Mouse (Mus musculus): ENCODE measurements around the gene Tspyl2. TPM values are rescaled to one million over a fixed set of nuclear protein-coding genes. Genes with fewer than 3 reads are reported as not detected.
A peak's percentile ranks its signal among the peaks of the same experiment; 100 is the strongest.
"Not testable (repeated sequence)": the region's sequence is repeated elsewhere in the genome, so short reads cannot be mapped to it uniquely, and the experiment has no call there.

The Tspyl2 gene
- polyA plus RNA-seq, 1 experiment from 2014 or later, result 22.4 TPM

DNA sequence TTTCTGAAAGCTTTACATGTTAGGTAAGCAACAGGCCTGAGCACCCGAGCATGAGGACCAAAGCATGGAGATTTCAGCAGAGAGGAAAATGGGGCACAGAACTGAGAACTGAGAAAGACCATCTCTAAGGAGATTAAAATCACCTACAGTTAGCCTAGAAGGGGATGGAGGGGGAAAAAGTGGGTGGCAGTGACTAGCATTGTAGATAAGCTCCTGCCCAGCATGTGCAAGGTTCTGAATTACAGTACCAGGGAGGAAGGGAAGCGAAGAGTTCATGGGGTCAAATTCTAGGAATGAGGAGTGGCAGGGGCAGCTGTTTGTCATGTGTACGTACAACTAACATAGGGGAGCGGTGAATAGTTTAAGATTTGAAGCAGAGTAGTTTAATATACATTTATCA lies 21.7 kb downstream of the Tspyl2 start:
- DNase-seq (ENCODE audit: low spot score) (no peak), ATAC-seq (ENCODE audit: low read depth) (no peak)
- Histone ChIP-seq H3K27ac (replicated peaks; ENCODE audit: low read depth, low read length) (no peak overlapping the region), H3K27me3 (replicated peaks; ENCODE audit: control insufficient read depth, insufficient read depth, low read length) (peaks cover 4% of the 10 kb centered on the region; the same call in 1 of the 2 replicates), H3K9ac (ENCODE audit: low read depth, low read length) (no peak overlapping the region), H3K4me1 (ENCODE audit: control insufficient read depth, insufficient read depth, low read length) (no peaks in the 10 kb centered on the region), H3K9me3 (ENCODE audit: control insufficient read depth, low read length) (no peaks in the 10 kb centered on the region), H3K4me2 (ENCODE audit: low read depth, low read length) (no peak overlapping the region), H3K36me3 (ENCODE audit: control insufficient read depth, insufficient read depth, low read length) (0 out of 2 replicates have a peak, but pooled peaks cover 6% of the 10 kb centered on the region), H3K4me3 (ENCODE audit: low read depth, low read length) (no peak overlapping the region)
- 87% methylated on average over 4 of the region's 4 CpGs for WGBS

DNA sequence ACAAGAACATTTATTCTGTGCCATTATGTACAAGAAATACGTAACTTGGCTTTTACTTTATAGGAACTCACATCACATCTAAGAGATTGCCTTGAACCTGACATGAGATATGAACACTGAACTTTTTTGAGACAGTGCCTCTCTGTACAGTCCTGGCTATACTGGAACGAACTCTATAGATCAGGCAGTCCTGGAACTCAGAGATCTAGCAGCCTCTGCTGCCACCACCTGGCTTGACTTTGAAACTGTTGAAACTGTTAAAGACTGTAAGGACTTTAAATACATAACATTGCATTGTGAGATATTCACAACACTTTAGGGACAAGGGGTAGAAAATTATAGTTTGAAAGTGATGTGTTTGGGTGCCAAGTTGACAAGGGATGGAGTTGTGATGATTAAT lies 34.3 kb downstream of the Tspyl2 start:
- no peak overlapping the region for H3K4me2 ChIP-seq (ENCODE audit: low read depth, low read length)
- H3K9me3 ChIP-seq (ENCODE audit: control insufficient read depth, low read length), result no peaks in the 10 kb centered on the region
- ATAC-seq (ENCODE audit: low read depth), result no peak
- H3K9ac ChIP-seq (ENCODE audit: low read depth, low read length), result no peak overlapping the region
- no peak overlapping the region for H3K4me3 ChIP-seq (ENCODE audit: low read depth, low read length)
- H3K36me3 ChIP-seq (ENCODE audit: control insufficient read depth, insufficient read depth, low read length), result no peaks in the 10 kb centered on the region
- H3K27me3 ChIP-seq (replicated peaks; ENCODE audit: control insufficient read depth, insufficient read depth, low read length), result no peaks in the 10 kb centered on the region
- no peak overlapping the region for H3K27ac ChIP-seq (replicated peaks; ENCODE audit: low read depth, low read length)
- WGBS, result 66% methylated on average over 2 of the region's 2 CpGs
- H3K4me1 ChIP-seq (ENCODE audit: control insufficient read depth, insufficient read depth, low read length), result no peaks in the 10 kb centered on the region
- DNase-seq (ENCODE audit: low spot score), result peak; percentile 25

DNA sequence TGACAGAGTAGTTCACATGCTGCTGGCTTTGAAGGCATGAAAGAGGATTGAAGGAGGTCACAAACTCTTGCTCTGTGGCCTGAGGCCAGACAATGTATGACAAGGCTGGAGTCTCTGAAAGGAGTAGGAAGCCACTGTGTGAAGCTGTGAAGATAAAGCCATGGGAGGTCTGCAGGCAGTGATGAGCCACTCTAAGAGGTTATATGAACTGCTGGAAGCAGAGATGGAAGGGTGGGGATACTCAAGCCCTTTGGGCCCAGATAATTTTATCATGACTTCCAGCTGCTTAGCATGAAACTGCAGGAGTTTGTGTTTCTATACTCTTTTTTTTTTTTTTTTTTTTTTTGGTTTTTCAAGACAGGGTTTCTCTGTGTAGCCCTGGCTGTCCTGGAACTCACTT lies 34.9 kb downstream of the Tspyl2 start:
- H3K4me3 ChIP-seq (ENCODE audit: low read depth, low read length), result no peak overlapping the region
- ATAC-seq (ENCODE audit: low read depth), result no peak
- H3K9me3 ChIP-seq (ENCODE audit: control insufficient read depth, low read length), result no peaks in the 10 kb centered on the region
- no peaks in the 10 kb centered on the region for H3K36me3 ChIP-seq (ENCODE audit: control insufficient read depth, insufficient read depth, low read length)
- no peak overlapping the region for H3K4me2 ChIP-seq (ENCODE audit: low read depth, low read length)
- H3K27me3 ChIP-seq (replicated peaks; ENCODE audit: control insufficient read depth, insufficient read depth, low read length), result no peaks in the 10 kb centered on the region
- H3K27ac ChIP-seq (replicated peaks; ENCODE audit: low read depth, low read length), result no peak overlapping the region
- H3K9ac ChIP-seq (ENCODE audit: low read depth, low read length), result no peak overlapping the region
- H3K4me1 ChIP-seq (ENCODE audit: control insufficient read depth, insufficient read depth, low read length), result no peaks in the 10 kb centered on the region
- no peak for DNase-seq (ENCODE audit: low spot score)

DNA sequence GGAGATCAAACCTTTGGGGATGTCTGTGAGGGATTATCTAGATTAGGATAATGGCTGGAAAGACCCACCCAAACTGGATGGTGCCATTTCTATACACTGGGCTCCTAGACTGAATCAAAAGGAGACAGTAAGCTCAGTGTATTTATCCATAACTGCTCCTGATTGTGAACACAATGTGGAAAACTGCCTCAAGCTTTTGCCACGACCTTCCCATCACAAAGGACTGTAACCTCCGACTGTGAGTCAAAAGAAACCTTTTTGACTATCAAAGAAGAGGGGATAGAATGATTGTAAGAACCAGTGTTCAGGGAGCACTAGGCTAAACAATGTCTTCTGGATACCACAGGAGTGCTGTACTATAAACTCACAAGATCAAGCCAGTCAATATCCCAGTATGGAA lies 36.0 kb downstream of the Tspyl2 start:
- no peak for ATAC-seq (ENCODE audit: low read depth)
- no peaks in the 10 kb centered on the region for H3K9me3 ChIP-seq (ENCODE audit: control insufficient read depth, low read length)
- H3K27ac ChIP-seq (replicated peaks; ENCODE audit: low read depth, low read length), result no peak overlapping the region
- H3K9ac ChIP-seq (ENCODE audit: low read depth, low read length), result no peak overlapping the region
- no peak for DNase-seq (ENCODE audit: low spot score)
- no peak overlapping the region for H3K4me2 ChIP-seq (ENCODE audit: low read depth, low read length)
- WGBS, result 70% methylated on average over 2 of the region's 2 CpGs
- no peak overlapping the region for H3K4me3 ChIP-seq (ENCODE audit: low read depth, low read length)
- H3K36me3 ChIP-seq (ENCODE audit: control insufficient read depth, insufficient read depth, low read length), result no peaks in the 10 kb centered on the region
- H3K27me3 ChIP-seq (replicated peaks; ENCODE audit: control insufficient read depth, insufficient read depth, low read length), result no peaks in the 10 kb centered on the region
- no peaks in the 10 kb centered on the region for H3K4me1 ChIP-seq (ENCODE audit: control insufficient read depth, insufficient read depth, low read length)

DNA sequence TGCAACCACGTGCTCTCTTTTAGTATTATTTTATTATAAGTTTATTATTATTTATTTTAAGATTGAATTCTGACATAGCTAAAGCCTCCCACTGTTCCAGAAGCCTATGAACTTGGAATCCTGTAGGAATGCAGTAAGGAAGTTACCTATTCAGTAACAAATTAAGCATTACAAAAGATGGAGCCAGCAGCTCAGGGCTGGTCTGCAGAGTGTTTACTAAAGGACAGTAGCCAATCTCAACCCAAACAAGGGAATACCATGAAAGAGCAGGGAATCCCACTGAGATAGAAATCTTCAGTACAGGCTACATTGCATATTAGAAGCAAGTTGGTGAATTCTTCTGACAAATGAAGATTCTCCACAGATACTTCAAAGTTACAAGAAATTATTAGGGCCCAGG lies 55.2 kb downstream of the Tspyl2 start:
- not testable (repeated sequence) for H3K4me3 ChIP-seq (ENCODE audit: low read depth, low read length); H3K4me1 ChIP-seq (ENCODE audit: control insufficient read depth, insufficient read depth, low read length); ATAC-seq (ENCODE audit: low read depth); H3K36me3 ChIP-seq (ENCODE audit: control insufficient read depth, insufficient read depth, low read length); H3K9me3 ChIP-seq (ENCODE audit: control insufficient read depth, low read length); H3K27me3 ChIP-seq (replicated peaks; ENCODE audit: control insufficient read depth, insufficient read depth, low read length); H3K9ac ChIP-seq (ENCODE audit: low read depth, low read length); H3K27ac ChIP-seq (replicated peaks; ENCODE audit: low read depth, low read length); DNase-seq (ENCODE audit: low spot score); H3K4me2 ChIP-seq (ENCODE audit: low read depth, low read length)
- WGBS, result 65% methylated on average over 1 of the region's 1 CpGs

Other genes with a start within 250 kb of the Tspyl2 start
- gene Iqsec2, start 198.2 kb downstream of the Tspyl2 start, polyA plus RNA-seq (2014; fragmentation: Nextera tagmentation; extraction: Ambion mirVana), result 4.6 and 5.6 TPM in 2 replicates
- 24.9 and 25.5 TPM in 2 replicates for gene Kdm5c, start 109.4 kb downstream of the Tspyl2 start, polyA plus RNA-seq (2014; fragmentation: Nextera tagmentation; extraction: Ambion mirVana)
- gene Kantr, start 14.9 kb downstream of the Tspyl2 start, polyA plus RNA-seq (2014; fragmentation: Nextera tagmentation; extraction: Ambion mirVana), result 13.3 and 15.4 TPM in 2 replicates
- 4.2 and 4.8 TPM in 2 replicates for gene Gpr173, start 26.3 kb upstream of the Tspyl2 start, polyA plus RNA-seq (2014; fragmentation: Nextera tagmentation; extraction: Ambion mirVana)
- not detected in 2 replicates for gene Cldn34a, start 220.9 kb upstream of the Tspyl2 start, polyA plus RNA-seq (2014; fragmentation: Nextera tagmentation; extraction: Ambion mirVana)

All from embryonic facial prominence, embryonic 14.5 days (tissue).